Mouse (Mus musculus) CH12.LX (cell line): Measurements from ENCODE around the gene Ccdc93.

ENCODE experiments used
- CTCF ChIP-seq, 2 experiments: IDR thresholded peaks in 1 of 2; conservative IDR thresholded peaks in 1 of 2; 2 replicates each; pipeline ENCODE4 v1.5.1; 2011 to 2012; ENCODE audit warnings: low read depth in 2 of 2, low read length in 2 of 2, improper control_type of control experiment in 1 of 2, inconsistent platforms in 1 of 2, mild to moderate bottlenecking in 1 of 2, moderate library complexity in 1 of 2
- ELF1 ChIP-seq: IDR thresholded peaks from 2 replicates; pipeline ENCODE4 v1.6.1; 2014; ENCODE audit warnings: low read depth, mild to moderate bottlenecking, inconsistent platforms, low read length, improper control_type of control experiment
- EP300 ChIP-seq: IDR thresholded peaks from 2 replicates; pipeline ENCODE4 v1.6.1; 2011; ENCODE audit warnings: low read length, improper control_type of control experiment
- NRF1 ChIP-seq: IDR thresholded peaks from 2 replicates; pipeline ENCODE4 v1.6.1; 2014; ENCODE audit warnings: low read depth, mild to moderate bottlenecking, inconsistent platforms, low read length, improper control_type of control experiment, moderate library complexity
- POLR2AphosphoS2 ChIP-seq: IDR thresholded peaks from 2 replicates; pipeline ENCODE4 v1.6.1; 2011; ENCODE audit warnings: low read depth, low read length, improper control_type of control experiment
- RAD21 ChIP-seq: IDR thresholded peaks from 2 replicates; pipeline ENCODE4 v1.6.1; 2011; ENCODE audit warnings: low read depth, mild to moderate bottlenecking, low read length, improper control_type of control experiment, moderate library complexity
- RCOR1 ChIP-seq: conservative IDR thresholded peaks from 2 replicates; pipeline ENCODE4 v1.6.1; 2012; ENCODE audit warnings: low read depth, mild to moderate bottlenecking, inconsistent platforms, low read length, improper control_type of control experiment
- ZNF384 ChIP-seq: IDR thresholded peaks from 2 replicates; pipeline ENCODE4 v1.6.1; 2012; ENCODE audit warnings: low read depth, low read length, improper control_type of control experiment, inconsistent platforms

- TF ChIP-seq RAD21 (no peak), CTCF (conservative IDR thresholded peaks at IDR 0.05 in 1 of 2, IDR thresholded peaks at IDR 0.05 in 1 of 2; ENCODE audit: low read depth in 2 of 2, low read length in 2 of 2) (no peak), ZNF384 (no peak), EP300 (no peak), RCOR1 (no peak), NRF1 (no peak), POLR2AphosphoS2 (no peak), ELF1 (no peak)
These were observed 16.4 kb downstream of the Ccdc93 start for GRCm38 (mm10) chr1:121447216-121447615.
